Mouse (Mus musculus) forebrain, embryonic 10.5 days (tissue): Measurements from ENCODE around the gene Gm37240. TPM values are rescaled to one million over a fixed set of nuclear protein-coding genes. Genes with fewer than 3 reads are reported as not detected.

Experiments
- DNase-seq: peaks from one replicate; pipeline ENCODE4 v3.0.0-alpha.2; 2017; ENCODE audit warnings: low spot score; ENCODE audit errors: extremely low spot score
- H3K27ac ChIP-seq: fragments of 300-500 bp; sonication (generic); 2 replicates; pipeline ENCODE4 v1.5.1; 2016; ENCODE audit warnings: mild to moderate bottlenecking
- H3K27me3 ChIP-seq: fragments of 300-500 bp; sonication (generic); 2 replicates; pipeline ENCODE4 v1.6.1; 2016; ENCODE audit warnings: mild to moderate bottlenecking; ENCODE audit not compliant: poor library complexity, severe bottlenecking
- H3K36me3 ChIP-seq: fragments of 300-500 bp; sonication (generic); replicated peaks from 2 replicates; pipeline ENCODE4 v1.6.1; 2016; ENCODE audit warnings: mild to moderate bottlenecking, moderate library complexity
- H3K4me1 ChIP-seq: fragments of 300-500 bp; sonication (generic); 2 replicates; pipeline ENCODE4 v1.6.1; 2016
- H3K4me3 ChIP-seq: fragments of 300-500 bp; sonication (generic); 2 replicates; pipeline ENCODE4 v1.5.1; 2016; ENCODE audit warnings: mild to moderate bottlenecking, moderate library complexity
- H3K9me3 ChIP-seq: fragments of 300-500 bp; sonication (generic); 2 replicates; pipeline ENCODE4 v1.6.1; 2016; ENCODE audit warnings: mild to moderate bottlenecking, moderate library complexity
- WGBS: fragments of 180-500 bp; shearing (Covaris S2); methylation state at CpG from one replicate; pipeline ENCODE4 v1.1.7; 2016; 5-methylcytosine and 5-hydroxymethylcytosine counted together
- polyA plus RNA-seq: library from polyadenylated mRNA; unstranded; fragments of >200 nt; fragmentation: Nextera tagmentation; extraction: Ambion mirVana; gene quantifications from 2 replicates; pipeline ENCODE4 v1.2.1, GENCODE M21; 2016

Gene Gm37240
- polyA plus RNA-seq, 1 experiment from 2014 or later: 0.77 TPM

DNA sequence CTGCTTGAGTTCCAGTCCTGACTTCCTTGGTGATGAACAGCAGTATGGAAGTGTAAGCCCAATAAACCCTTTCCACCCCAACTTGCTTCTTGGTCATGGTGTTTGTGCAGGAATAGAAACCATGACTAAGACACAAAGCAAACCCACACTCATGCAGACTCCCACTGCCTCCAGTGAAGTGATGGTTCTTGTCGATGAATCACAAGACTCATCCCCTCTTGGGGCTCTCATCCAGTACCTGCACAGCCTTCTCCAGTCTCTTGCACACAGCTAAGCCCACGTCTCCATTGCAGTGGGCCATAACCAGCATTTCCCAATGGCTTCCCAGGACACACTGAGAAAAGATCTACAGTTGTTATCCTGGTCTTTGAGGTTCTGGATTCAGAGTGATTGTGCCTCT, 599.7 kb downstream of the Gm37240 start:
- Histone ChIP-seq H3K9me3 (no peaks in the 10 kb centered on the region), H3K4me3 (no peak overlapping the region), H3K27ac (no peak overlapping the region), H3K4me1 (no peaks in the 10 kb centered on the region), H3K36me3 (no peaks in the 10 kb centered on the region), H3K27me3 (no peaks in the 10 kb centered on the region)
- no peak for DNase-seq
- 75% methylated on average over 2 of the region's 2 CpGs for WGBS

DNA sequence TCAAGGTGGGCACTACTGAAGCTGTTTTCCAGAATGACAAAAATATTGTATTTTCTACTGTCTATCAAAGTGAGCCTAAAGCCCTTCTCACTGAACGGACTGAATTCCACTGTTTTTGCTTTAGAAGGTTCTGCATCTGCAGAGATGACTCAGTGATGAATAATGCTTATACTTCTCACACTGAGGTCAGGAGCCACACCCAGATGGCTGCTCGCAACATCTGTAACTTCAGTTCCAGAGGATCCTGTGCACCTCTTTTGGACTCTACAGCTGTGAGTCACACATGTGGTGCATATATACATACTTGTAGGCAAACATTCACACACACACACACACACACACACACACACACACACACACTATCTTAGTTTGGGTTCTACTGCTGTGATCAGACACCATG, 602.8 kb downstream of the Gm37240 start:
- no peak overlapping the region for H3K27ac ChIP-seq
- H3K27me3 ChIP-seq: no peaks in the 10 kb centered on the region
- 99% methylated on average over 2 of the region's 2 CpGs for WGBS
- H3K9me3 ChIP-seq: no peaks in the 10 kb centered on the region
- no peaks in the 10 kb centered on the region for H3K36me3 ChIP-seq
- DNase-seq: no peak
- H3K4me3 ChIP-seq: no peak overlapping the region
- no peaks in the 10 kb centered on the region for H3K4me1 ChIP-seq

DNA sequence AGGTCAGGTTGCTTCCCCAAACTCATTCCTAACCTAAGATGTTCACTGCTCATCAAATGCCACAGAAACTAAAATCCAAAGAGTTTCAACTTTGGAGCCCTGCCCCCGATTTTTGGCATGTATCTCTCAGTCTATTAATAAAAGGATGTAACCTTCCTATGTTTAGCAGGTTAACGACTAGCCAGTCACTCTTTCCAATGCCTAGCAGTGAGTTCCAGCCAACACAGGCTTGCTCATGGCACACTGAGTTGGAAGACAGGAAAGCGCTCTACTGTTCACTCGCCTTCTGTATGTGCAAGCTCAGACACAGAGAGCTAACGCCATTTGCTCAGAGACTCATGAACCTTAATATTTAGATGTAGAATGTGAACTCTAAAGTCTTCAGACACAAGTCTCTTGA, 604.5 kb downstream of the Gm37240 start:
- WGBS: 89% methylated on average over 5 of the region's 5 CpGs
- DNase-seq: no peak

DNA sequence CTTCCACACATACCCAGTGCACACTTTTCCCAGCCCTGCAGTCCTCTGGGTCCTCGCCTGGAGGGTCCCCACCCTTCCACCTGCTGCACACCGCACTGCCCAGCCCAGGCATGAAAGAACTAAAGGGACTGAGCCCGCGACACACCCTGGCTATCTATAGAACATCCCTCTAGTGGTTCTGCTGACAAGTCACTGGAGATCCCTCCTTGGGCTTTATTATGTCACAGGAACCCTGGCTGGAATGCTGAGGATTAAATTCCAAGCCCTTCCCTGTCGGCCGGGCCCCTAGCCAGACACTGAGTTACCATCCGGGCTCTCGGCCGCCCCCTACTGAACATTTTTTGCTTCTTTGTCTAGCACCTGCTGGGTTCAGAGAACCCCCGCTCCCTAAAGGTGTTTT, 612.2 kb downstream of the Gm37240 start:
- H3K4me3 ChIP-seq: no peak overlapping the region
- WGBS: 45% methylated on average over 10 of the region's 10 CpGs
- no peaks in the 10 kb centered on the region for H3K36me3 ChIP-seq
- peak; percentile 22 for DNase-seq
- H3K9me3 ChIP-seq: no peaks in the 10 kb centered on the region
- no peak overlapping the region for H3K27ac ChIP-seq
- H3K4me1 ChIP-seq: peaks cover 4% of the 10 kb centered on the region; the same call in 1 of the 2 replicates
- no peaks in the 10 kb centered on the region for H3K27me3 ChIP-seq

More for the DNA sequence above, 604.5 kb downstream of the Gm37240 start:
- Histone ChIP-seq H3K36me3 (no peaks in the 10 kb centered on the region), H3K9me3 (no peaks in the 10 kb centered on the region), H3K4me3 (no peak overlapping the region), H3K27me3 (no peaks in the 10 kb centered on the region), H3K4me1 (no peaks in the 10 kb centered on the region), H3K27ac (no peak overlapping the region)

DNA sequence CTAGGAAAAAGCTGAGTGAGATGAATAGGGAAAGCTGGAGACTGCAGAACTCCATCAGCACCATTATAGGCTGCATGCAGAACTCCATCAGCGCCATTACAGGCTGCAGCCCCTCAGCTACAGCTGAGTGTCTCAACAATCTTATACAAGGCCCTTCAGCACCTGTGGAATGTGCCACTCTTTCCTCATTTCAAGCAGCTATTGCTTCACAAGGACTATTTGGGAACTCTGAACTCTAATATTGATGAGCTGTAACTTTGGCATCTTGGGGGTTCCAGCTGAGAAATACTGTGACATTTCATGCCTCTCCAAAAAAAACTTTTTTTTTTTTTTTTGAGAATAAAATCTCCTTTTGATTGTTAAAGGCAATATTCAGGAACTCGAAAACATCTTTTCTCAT, 615.8 kb downstream of the Gm37240 start:
- WGBS: 89% methylated on average over 2 of the region's 2 CpGs
- Histone ChIP-seq H3K27ac (no peak overlapping the region), H3K27me3 (no peaks in the 10 kb centered on the region), H3K4me3 (no peak overlapping the region), H3K4me1 (peaks cover 4% of the 10 kb centered on the region; the same call in 1 of the 2 replicates), H3K36me3 (no peaks in the 10 kb centered on the region), H3K9me3 (no peaks in the 10 kb centered on the region)
- no peak for DNase-seq

DNA sequence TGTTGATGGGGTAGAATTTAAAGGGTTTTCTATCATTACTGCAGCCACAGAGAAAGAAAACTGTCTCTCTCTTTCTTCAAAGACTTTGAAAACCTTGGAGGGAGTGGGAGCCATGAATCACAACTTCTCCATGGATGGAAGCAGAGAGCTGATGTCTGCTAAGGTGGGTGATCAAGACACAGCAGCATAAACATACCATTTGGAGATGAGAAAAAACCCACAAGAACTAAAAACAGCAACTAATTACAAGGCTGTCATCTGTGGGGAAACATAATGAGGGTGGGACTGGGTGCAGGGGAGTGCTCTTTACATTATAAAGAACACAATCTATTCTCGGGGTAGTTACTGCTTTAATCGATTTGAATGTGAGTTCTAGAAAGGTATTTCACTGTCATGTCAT, 622.4 kb downstream of the Gm37240 start:
- WGBS: 89% methylated on average over 2 of the region's 2 CpGs
- Histone ChIP-seq H3K27me3 (no peaks in the 10 kb centered on the region), H3K36me3 (no peaks in the 10 kb centered on the region), H3K4me3 (no peak overlapping the region), H3K4me1 (no peaks in the 10 kb centered on the region), H3K9me3 (no peaks in the 10 kb centered on the region), H3K27ac (no peak overlapping the region)
- no peak for DNase-seq

DNA sequence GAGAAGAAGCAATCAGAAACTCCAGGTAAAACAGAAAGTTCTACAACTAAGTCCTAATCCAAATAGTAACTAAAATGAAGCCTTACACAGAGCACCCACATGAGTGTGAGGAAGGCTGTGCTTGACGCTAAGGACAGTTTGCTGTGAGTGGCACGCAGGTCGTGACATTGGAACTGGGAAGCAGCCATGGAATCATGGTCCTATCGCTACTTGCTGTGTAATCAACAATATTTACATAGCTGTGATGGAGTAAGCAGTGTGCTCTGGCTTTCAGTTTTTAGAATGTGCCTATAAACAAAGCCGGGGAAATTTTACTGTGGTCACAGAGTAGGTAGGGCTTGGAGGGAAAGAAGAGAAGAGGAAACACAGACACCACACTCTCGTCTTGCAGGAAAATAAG, 622.8 kb downstream of the Gm37240 start:
- DNase-seq: no peak
- WGBS: 88% methylated on average over 6 of the region's 6 CpGs
- Histone ChIP-seq H3K4me1 (no peaks in the 10 kb centered on the region), H3K27me3 (no peaks in the 10 kb centered on the region), H3K4me3 (no peak overlapping the region), H3K27ac (no peak overlapping the region), H3K9me3 (no peaks in the 10 kb centered on the region), H3K36me3 (no peaks in the 10 kb centered on the region)

DNA sequence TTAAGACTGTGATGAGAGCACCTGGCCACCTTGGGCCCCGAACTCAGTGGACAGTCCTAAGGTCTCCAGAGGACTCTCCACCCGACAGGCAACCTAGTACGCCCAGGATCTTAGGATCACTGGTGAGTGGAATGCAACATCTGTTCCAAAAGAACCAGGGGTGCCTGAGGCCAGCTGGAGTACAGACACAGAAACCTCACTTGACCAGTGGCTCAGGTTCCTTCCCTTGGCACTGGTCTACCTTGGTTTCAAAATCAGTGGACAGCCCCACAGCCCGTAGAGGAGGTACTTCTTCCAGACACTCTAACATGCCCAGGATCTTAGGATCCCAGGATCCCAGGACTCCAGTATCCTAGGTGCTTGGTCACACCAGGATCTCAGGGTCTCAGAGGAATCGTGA, 632.8 kb downstream of the Gm37240 start:
- Histone ChIP-seq H3K36me3 (no peaks in the 10 kb centered on the region), H3K27me3 (no peaks in the 10 kb centered on the region), H3K4me1 (no peaks in the 10 kb centered on the region), H3K4me3 (no peak overlapping the region), H3K27ac (no peak overlapping the region), H3K9me3 (no peaks in the 10 kb centered on the region)
- WGBS: 91% methylated on average over 5 of the region's 5 CpGs
- DNase-seq: no peak

DNA sequence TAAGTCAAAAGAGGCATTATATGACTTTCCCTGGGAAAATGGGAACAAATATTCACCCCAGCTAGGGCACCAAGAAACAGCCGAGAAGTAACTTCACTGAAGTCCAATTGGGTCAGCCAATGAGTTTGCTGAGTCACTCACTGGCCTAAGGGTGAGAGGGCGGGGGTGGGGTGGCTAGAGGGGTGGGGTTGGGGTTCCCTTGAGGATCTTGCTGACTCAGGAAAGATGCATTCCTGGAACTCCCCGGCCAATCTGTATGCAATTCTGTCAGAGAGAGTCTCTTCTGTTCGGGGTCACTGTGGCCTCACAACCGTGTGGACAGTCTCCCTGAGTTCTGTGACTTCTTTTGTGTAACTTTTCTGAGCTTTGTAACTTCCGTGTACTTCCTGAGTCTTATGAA, 635.7 kb downstream of the Gm37240 start:
- H3K4me3 ChIP-seq: no peak overlapping the region
- WGBS: 85% methylated on average over 6 of the region's 6 CpGs
- DNase-seq: no peak
- no peak overlapping the region for H3K27ac ChIP-seq
- H3K27me3 ChIP-seq: no peaks in the 10 kb centered on the region
- no peaks in the 10 kb centered on the region for H3K9me3 ChIP-seq
- H3K4me1 ChIP-seq: no peaks in the 10 kb centered on the region
- no peaks in the 10 kb centered on the region for H3K36me3 ChIP-seq

DNA sequence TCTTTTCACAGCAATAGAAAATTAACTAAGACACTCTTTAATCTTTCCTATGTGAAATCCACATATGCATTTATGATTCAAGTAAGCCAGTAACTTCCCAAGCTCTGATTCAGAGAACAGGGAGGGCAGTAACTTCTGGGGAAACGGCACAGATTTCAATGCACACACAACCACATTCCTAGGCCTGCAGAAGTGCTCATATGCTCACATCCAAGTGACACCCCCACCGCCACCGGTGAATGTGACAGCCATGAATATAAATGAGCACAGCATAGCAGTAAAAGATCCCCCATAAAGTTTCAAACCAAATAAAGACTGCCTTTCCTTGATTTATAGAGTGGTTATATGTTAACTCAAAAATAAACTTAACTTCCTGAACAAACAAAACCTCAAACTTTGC, 641.2 kb downstream of the Gm37240 start:
- Histone ChIP-seq H3K9me3 (no peaks in the 10 kb centered on the region), H3K27me3 (no peaks in the 10 kb centered on the region), H3K4me3 (no peak overlapping the region), H3K4me1 (no peaks in the 10 kb centered on the region), H3K36me3 (no peaks in the 10 kb centered on the region), H3K27ac (no peak overlapping the region)
- DNase-seq: no peak
- WGBS: 91% methylated on average over 3 of the region's 3 CpGs

DNA sequence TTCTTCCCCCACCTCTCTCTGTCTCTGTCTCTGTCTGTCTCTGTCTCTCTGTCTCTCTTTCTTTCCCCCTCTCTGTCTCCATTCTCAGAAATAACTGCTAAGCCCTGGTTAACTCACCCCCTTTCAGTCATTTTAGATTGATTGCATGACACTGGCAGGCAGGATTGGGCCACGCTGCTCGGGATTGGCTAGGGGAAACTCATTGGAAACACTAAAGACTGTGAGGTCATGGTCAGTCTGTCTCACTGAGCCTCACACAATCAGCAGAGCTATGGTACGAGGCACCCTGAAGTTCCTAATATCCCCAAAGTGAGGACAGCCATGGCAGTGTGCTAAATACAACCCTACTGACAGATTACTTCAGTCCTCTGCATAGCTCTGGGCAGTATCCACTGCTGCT, 650.8 kb downstream of the Gm37240 start:
- H3K27ac ChIP-seq: no peak overlapping the region
- H3K4me3 ChIP-seq: no peak overlapping the region
- no peaks in the 10 kb centered on the region for H3K4me1 ChIP-seq
- H3K27me3 ChIP-seq: no peaks in the 10 kb centered on the region
- DNase-seq: no peak
- WGBS: 80% methylated on average over 3 of the region's 3 CpGs
- H3K9me3 ChIP-seq: no peaks in the 10 kb centered on the region
- no peaks in the 10 kb centered on the region for H3K36me3 ChIP-seq

DNA sequence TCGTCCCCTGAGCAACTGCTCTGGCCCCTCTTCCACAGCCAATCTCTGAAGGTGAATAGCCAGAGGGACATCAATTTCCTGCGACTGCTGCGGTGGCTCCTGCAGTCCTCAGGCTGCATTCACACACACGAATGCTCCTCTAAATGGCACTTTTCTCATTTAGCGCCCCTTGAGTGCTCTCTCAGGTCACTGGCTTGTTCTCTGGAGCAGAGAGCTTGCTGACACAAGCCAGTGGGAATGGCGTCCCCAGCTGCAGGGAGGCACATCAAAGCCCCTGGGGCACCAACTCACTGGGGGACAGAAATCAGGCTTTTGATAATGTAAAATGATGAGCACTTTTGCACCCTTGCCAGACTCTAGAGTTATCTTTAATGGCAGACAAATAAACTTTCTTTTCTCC, 654.5 kb downstream of the Gm37240 start:
- Histone ChIP-seq H3K4me1 (no peaks in the 10 kb centered on the region), H3K9me3 (no peaks in the 10 kb centered on the region), H3K27me3 (no peaks in the 10 kb centered on the region), H3K4me3 (no peak overlapping the region), H3K36me3 (no peaks in the 10 kb centered on the region), H3K27ac (no peak overlapping the region)
- DNase-seq: no peak
- WGBS: 55% methylated on average over 6 of the region's 6 CpGs

DNA sequence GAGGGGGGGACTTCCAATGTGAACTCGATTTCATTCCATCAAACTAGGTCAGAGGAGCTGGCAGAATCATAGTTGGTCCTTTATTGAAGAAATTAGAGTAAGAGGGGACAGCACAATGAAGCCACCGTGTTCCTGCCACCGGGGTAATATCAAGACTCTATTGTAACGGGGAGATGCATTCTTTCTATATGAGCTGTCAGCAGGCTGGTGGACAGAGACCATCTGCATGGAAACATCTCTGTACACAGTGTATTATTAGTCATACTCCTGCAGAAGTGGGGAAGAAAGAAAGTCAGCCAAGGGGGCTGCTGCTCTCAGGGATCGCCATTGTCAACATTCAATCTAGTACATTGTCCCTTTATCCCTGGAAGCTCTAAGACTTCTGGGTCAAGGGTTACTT, 665.3 kb downstream of the Gm37240 start:
- Histone ChIP-seq H3K4me1 (no peaks in the 10 kb centered on the region), H3K9me3 (no peaks in the 10 kb centered on the region), H3K27ac (no peak overlapping the region), H3K27me3 (no peaks in the 10 kb centered on the region), H3K4me3 (no peak overlapping the region), H3K36me3 (no peaks in the 10 kb centered on the region)
- no peak for DNase-seq
- 93% methylated on average over 5 of the region's 5 CpGs for WGBS

DNA sequence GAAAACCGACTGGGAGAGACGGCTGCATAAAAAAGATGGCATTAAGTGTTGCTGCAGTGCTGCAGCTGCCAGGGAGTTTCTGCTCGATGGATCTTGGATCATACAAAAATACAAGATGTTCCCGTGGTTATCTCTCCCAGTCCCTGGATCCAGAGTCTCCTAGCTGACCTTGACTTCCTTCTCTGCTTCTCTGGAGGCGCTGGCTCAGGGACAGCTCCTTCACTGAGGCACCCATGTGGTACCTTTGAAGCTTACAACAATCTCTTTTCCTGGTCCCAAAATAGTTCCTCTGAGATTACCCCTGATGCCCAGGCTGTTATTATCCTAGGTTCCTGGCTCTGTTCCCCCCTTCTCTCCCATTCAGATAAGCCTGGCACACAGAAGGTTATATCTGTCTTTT, 672.4 kb downstream of the Gm37240 start:
- Histone ChIP-seq H3K4me1 (no peaks in the 10 kb centered on the region), H3K27me3 (no peaks in the 10 kb centered on the region), H3K36me3 (no peaks in the 10 kb centered on the region), H3K4me3 (no peak overlapping the region), H3K9me3 (no peaks in the 10 kb centered on the region), H3K27ac (no peak overlapping the region)
- no peak for DNase-seq
- 84% methylated on average over 5 of the region's 5 CpGs for WGBS
